Mouse (Mus musculus) midbrain, embryonic 10.5 days (tissue): ENCODE measurements around the gene Rpl9-ps6. TPM values are rescaled to one million over a fixed set of nuclear protein-coding genes. Genes with fewer than 3 reads are reported as not detected.
"Not testable (repeated sequence)": the region's sequence is repeated elsewhere in the genome, so short reads cannot be mapped to it uniquely, and the experiment has no call there.

Source experiments
- DNase-seq: peaks from one replicate; pipeline ENCODE4 v3.0.0-alpha.2; 2017; ENCODE audit warnings: low spot score
- H3K27ac ChIP-seq: fragments of 300-500 bp; sonication (generic); replicated peaks from 2 replicates; pipeline ENCODE4 v1.5.1; 2016; ENCODE audit warnings: mild to moderate bottlenecking
- H3K27me3 ChIP-seq: fragments of 300-500 bp; sonication (generic); 2 replicates; pipeline ENCODE4 v1.6.1; 2016; ENCODE audit warnings: low read depth, mild to moderate bottlenecking; ENCODE audit not compliant: poor library complexity, severe bottlenecking
- H3K36me3 ChIP-seq: fragments of 300-500 bp; sonication (generic); 2 replicates; pipeline ENCODE4 v1.6.1; 2016; ENCODE audit warnings: mild to moderate bottlenecking, moderate library complexity
- H3K4me1 ChIP-seq: fragments of 300-500 bp; sonication (generic); 2 replicates; pipeline ENCODE4 v1.6.1; 2016
- H3K4me3 ChIP-seq: fragments of 300-500 bp; sonication (generic); 2 replicates; pipeline ENCODE4 v1.5.1; 2016; ENCODE audit warnings: mild to moderate bottlenecking, moderate library complexity
- H3K9me3 ChIP-seq: fragments of 300-500 bp; sonication (generic); replicated peaks from 2 replicates; pipeline ENCODE4 v1.6.1; 2016; ENCODE audit warnings: mild to moderate bottlenecking
- WGBS: fragments of 180-500 bp; shearing (Covaris S2); methylation state at CpG from one replicate; pipeline ENCODE4 v1.1.7; 2016; 5-methylcytosine and 5-hydroxymethylcytosine counted together
- polyA plus RNA-seq: library from polyadenylated mRNA; unstranded; fragments of >200 nt; fragmentation: Nextera tagmentation; extraction: Ambion mirVana; gene quantifications from 2 replicates; pipeline ENCODE4 v1.2.1, GENCODE M21; 2016

Rpl9-ps6 gene
- polyA plus RNA-seq, 1 experiment from 2014 or later = 64.9 TPM

DNA sequence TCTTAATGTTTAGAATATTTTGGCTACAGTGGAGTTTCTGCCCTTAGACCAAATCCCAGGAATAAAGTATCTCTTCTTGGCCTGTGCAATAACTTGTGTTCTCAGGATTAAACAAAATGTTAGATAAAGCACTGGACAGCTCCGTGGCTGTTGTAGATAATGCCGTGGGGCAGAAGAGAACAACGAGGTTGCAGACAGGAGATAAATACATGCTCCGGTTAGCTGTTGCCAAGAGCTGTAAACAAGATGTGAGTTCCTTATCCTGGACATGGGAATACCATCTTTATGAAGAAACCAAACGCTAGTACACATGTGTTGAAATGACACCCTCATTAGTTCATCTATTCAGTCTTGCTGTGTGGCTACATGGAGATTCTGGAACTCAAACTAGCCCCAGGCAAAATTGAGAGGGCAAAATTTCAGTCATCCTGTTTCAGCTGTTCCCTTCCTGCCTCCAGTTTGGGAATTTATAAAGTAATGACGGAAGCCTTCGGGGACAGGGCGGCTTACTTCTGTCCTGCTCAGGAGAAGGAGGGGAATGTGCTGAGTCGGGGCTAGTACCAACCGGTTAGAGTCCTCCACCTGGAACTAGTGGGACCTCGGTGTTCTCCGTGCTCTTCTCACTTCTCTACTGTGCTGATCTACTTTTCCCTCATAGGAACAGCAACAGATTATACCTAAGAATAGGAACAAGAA is 9.8 kb upstream of the Rpl9-ps6 start:
- H3K4me1 ChIP-seq = no peaks in the 10 kb centered on the region
- DNase-seq = no peak
- no peaks in the 10 kb centered on the region for H3K27me3 ChIP-seq
- no peak overlapping the region for H3K4me3 ChIP-seq
- H3K9me3 ChIP-seq = no peaks in the 10 kb centered on the region
- 87% methylated on average over 12 of the region's 12 CpGs for WGBS
- H3K27ac ChIP-seq = no peak overlapping the region
- no peaks in the 10 kb centered on the region for H3K36me3 ChIP-seq

DNA sequence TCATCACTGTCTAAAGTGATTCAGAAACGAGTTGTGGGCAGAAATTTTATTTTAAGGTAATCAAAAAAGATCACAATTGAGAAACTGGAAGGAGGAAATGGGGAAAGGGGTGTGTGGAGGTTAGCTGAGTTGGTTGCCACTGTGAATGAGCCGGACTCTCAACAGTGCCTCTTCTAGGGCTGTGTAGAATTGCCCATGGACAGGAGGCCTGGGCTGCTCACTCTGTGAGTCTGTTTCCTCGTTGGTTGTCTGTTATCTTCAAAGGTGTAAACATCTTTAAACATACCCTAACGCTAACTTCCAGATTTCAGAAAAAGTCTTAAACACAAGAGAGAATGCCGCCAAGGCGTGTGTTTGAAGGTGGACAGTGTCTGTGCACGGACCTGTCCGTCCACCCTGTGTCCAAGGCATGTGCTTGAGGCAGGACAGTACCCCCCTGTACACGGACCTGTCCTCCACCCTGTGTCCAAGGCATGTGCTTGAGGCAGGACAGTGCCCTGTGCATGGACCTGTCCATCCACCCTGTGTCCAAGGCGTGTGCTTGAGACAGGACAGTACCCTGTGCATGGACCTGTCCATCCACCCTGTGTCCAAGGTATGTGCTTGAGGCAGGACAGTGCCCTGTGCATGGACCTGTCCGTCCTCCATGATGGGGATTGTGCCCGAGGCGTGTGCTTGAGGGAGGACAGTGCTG is 4.3 kb upstream of the Rpl9-ps6 start:
- H3K27ac ChIP-seq = no peak overlapping the region
- H3K4me1 ChIP-seq = no peaks in the 10 kb centered on the region
- no peaks in the 10 kb centered on the region for H3K27me3 ChIP-seq
- H3K36me3 ChIP-seq = no peaks in the 10 kb centered on the region
- H3K4me3 ChIP-seq = no peak overlapping the region
- H3K9me3 ChIP-seq = no peaks in the 10 kb centered on the region
- WGBS = 89% methylated on average over 13 of the region's 13 CpGs
- DNase-seq = no peak

- DNase-seq = no peak
- Histone ChIP-seq H3K27ac (no peak overlapping the region), H3K36me3 (no peaks in the 10 kb centered on the region), H3K27me3 (no peaks in the 10 kb centered on the region), H3K4me1 (no peaks in the 10 kb centered on the region), H3K4me3 (no peak overlapping the region), H3K9me3 (no peaks in the 10 kb centered on the region)
- 58% methylated on average over 6 of the region's 6 CpGs for WGBS
Measured at GRCm38 (mm10) chr19:32470059-32470497, 3.7 kb upstream of the Rpl9-ps6 start.

GRCm38 (mm10) chr19:32467325-32467724 is 947 bp upstream of the Rpl9-ps6 start:
- WGBS = 92% methylated on average over 5 of the region's 5 CpGs
- H3K36me3 ChIP-seq = no peaks in the 10 kb centered on the region

DNA sequence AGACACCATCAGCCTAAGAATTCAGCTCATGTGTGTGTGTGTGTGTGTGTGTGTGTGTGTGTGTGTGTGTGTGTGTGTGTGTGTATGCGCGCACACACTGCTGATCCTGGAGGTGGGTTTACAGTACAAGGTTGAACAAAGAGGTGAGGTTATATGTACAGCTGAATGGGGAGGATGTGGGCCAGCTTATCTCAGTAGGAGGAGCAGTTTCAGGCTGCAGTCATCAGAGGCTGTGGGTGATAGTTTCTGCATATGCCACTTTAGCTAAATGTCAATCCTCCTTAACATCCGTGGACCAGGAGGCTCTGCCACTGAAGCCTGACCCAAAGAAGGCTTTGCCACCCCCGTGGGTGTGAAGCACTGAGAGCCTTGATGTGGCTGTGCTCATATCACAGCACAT is 1.1 kb downstream of the Rpl9-ps6 start:
- Histone ChIP-seq H3K27ac (no peak overlapping the region), H3K4me3 (no peak overlapping the region), H3K27me3 (no peaks in the 10 kb centered on the region), H3K4me1 (no peaks in the 10 kb centered on the region), H3K36me3 (no peaks in the 10 kb centered on the region), H3K9me3 (no peaks in the 10 kb centered on the region)
- 80% methylated on average over 4 of the region's 4 CpGs for WGBS
- no peak for DNase-seq

More at GRCm38 (mm10) chr19:32467325-32467724, 947 bp upstream of the Rpl9-ps6 start:
- DNase-seq = no peak
- Histone ChIP-seq H3K27ac (no peak overlapping the region), H3K27me3 (no peaks in the 10 kb centered on the region), H3K4me3 (no peak overlapping the region), H3K4me1 (no peaks in the 10 kb centered on the region), H3K9me3 (no peaks in the 10 kb centered on the region)

DNA sequence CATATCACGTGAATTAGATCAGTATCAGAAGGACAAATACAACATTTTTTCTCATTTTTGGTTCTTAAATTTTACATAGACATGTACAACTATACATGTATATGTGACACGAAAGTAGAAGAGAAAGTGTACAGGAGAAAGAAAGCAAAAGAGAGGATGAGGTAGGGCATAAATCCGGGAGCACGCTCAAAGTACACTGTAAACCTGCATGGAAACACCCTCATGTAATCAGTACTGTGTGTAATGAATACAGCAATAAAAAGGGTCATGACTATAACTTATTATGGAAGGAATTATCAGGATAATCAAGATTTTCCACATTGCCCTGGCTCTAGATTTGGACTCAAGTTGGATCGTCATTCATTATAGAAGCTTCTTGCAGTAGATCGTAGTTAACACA is 3.3 kb downstream of the Rpl9-ps6 start:
- DNase-seq = no peak
- Histone ChIP-seq H3K27me3 (no peaks in the 10 kb centered on the region), H3K36me3 (no peaks in the 10 kb centered on the region), H3K27ac (no peak overlapping the region), H3K9me3 (peaks cover 6% of the 10 kb centered on the region; the same call in 1 of the 2 replicates), H3K4me3 (no peak overlapping the region), H3K4me1 (no peaks in the 10 kb centered on the region)
- WGBS = 94% methylated on average over 6 of the region's 6 CpGs

DNA sequence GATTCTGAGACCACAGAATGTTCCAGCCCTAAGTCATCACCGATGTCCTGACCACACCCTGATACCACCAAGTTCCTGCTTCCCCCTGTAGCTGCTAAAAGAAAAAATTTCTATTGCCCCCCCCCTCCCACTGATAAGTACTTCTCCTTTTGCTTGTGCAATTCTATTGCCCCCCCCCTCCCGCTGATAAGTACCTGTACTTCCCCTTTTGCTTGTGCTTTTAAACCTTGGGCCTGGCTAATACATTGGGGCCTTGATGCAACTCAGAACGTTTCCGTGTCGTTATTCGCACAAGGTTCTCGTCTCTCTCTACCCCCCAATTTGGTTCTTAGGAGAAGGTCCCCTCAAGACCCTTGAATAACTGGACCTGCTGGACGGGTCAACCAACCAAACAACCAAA is 8.7 kb downstream of the Rpl9-ps6 start:
- not testable (repeated sequence) for H3K27ac ChIP-seq, H3K36me3 ChIP-seq, H3K27me3 ChIP-seq, DNase-seq, H3K9me3 ChIP-seq, H3K4me3 ChIP-seq, H3K4me1 ChIP-seq
- WGBS = 91% methylated on average over 8 of the region's 8 CpGs

DNA sequence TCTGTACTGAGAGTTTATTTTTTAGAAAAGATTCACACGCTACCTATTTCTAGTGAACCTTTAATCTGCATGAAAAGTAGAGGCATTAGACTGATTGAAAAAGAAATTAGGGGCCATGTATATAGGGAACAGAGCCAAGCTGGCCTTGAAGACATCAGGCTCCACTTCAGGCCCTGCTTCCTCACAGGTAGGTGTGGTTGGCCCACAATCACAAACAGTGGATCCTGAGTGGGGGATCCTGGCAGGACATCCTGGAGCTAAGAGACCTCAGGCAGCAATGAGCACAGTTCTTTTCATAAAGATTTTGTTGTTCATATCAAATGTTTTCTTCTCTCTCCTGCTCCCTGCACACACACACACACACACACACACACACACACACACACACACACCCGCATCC is 9.6 kb downstream of the Rpl9-ps6 start:
- Histone ChIP-seq H3K9me3 (peaks cover 6% of the 10 kb centered on the region; the same call in 1 of the 2 replicates), H3K36me3 (no peaks in the 10 kb centered on the region), H3K4me3 (no peak overlapping the region), H3K27ac (no peak overlapping the region), H3K4me1 (no peaks in the 10 kb centered on the region), H3K27me3 (no peaks in the 10 kb centered on the region)
- no peak for DNase-seq
- WGBS = 81% methylated on average over 2 of the region's 2 CpGs

- no peak for DNase-seq
- Histone ChIP-seq H3K9me3 (peaks cover 6% of the 10 kb centered on the region), H3K4me1 (no peaks in the 10 kb centered on the region), H3K4me3 (no peak overlapping the region), H3K27me3 (no peaks in the 10 kb centered on the region), H3K27ac (no peak overlapping the region), H3K36me3 (no peaks in the 10 kb centered on the region)
- WGBS = 82% methylated on average over 4 of the region's 4 CpGs
Measured at GRCm38 (mm10) chr19:32452231-32452630, 14.1 kb downstream of the Rpl9-ps6 start.

GRCm38 (mm10) chr19:32448931-32449330 is 17.4 kb downstream of the Rpl9-ps6 start:
- H3K27me3 ChIP-seq = no peaks in the 10 kb centered on the region
- peaks cover 6% of the 10 kb centered on the region for H3K9me3 ChIP-seq
- H3K4me1 ChIP-seq = no peaks in the 10 kb centered on the region
- H3K36me3 ChIP-seq = no peaks in the 10 kb centered on the region
- H3K27ac ChIP-seq = no peak overlapping the region
- 88% methylated on average over 10 of the region's 10 CpGs for WGBS
- H3K4me3 ChIP-seq = no peak overlapping the region
- no peak for DNase-seq

DNA sequence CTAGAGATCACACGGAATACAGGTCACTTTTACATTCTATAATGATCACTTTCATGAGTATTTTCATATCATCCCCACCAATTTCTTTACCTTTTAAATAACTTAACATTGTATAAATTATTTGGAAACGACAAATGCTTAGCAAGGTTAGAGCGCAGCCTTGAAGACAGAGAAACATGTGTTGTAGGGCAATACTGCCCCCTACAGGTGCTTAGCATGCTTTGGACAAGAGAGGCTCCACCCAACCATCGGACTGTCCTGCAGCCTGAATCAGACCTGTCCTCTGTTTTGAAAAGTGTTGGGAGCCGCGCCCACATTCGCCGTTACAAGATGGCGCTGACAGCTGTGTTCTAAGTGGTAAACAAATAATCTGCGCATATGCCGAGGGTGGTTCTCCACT is 24.8 kb downstream of the Rpl9-ps6 start:
- no peak for DNase-seq
- Histone ChIP-seq H3K27ac (no peak overlapping the region), H3K27me3 (no peaks in the 10 kb centered on the region), H3K4me3 (no peak overlapping the region), H3K4me1 (no peaks in the 10 kb centered on the region), H3K36me3 (no peaks in the 10 kb centered on the region), H3K9me3 (no peaks in the 10 kb centered on the region)
- WGBS = 93% methylated on average over 11 of the region's 11 CpGs

GRCm38 (mm10) chr19:32439356-32439755 is 27.0 kb downstream of the Rpl9-ps6 start:
- H3K36me3 ChIP-seq = no peaks in the 10 kb centered on the region
- 88% methylated on average over 2 of the region's 2 CpGs for WGBS

DNA sequence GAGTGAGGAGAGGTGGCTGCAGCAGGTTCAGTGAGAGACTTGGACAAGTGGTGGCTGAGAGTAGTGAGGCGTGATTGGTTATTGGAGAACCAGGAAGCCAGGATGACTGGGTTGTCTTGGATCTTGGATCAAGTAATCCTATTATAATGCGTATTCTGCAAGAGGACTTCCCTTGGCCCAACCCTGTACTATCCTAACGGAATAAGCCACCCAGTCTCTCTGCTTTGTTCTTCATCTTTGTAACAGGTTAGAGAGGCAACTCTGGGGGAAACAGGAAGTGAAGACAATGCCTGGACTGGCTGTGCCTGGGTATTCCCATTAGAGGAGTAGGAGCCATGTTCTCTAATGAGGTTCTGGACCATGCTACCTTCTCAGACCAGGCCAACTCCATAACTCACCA is 40.5 kb downstream of the Rpl9-ps6 start:
- Histone ChIP-seq H3K36me3 (no peaks in the 10 kb centered on the region), H3K9me3 (no peaks in the 10 kb centered on the region), H3K27me3 (no peaks in the 10 kb centered on the region), H3K4me1 (no peaks in the 10 kb centered on the region), H3K27ac (no peak overlapping the region), H3K4me3 (no peak overlapping the region)
- no peak for DNase-seq
- 84% methylated on average over 3 of the region's 3 CpGs for WGBS

More at GRCm38 (mm10) chr19:32439356-32439755, 27.0 kb downstream of the Rpl9-ps6 start:
- H3K27me3 ChIP-seq = no peaks in the 10 kb centered on the region
- H3K9me3 ChIP-seq = no peaks in the 10 kb centered on the region
- no peak overlapping the region for H3K27ac ChIP-seq
- no peaks in the 10 kb centered on the region for H3K4me1 ChIP-seq
- DNase-seq = no peak
- H3K4me3 ChIP-seq = no peak overlapping the region
